Mouse (Mus musculus): Measurements from ENCODE around the gene Prr14l.
"Not testable (repeated sequence)": the region's sequence is repeated elsewhere in the genome, so short reads cannot be mapped to it uniquely, and the experiment has no call there.

Gene Prr14l

GRCm38 (mm10) chr5:32853731-32854507 is at the start of gene Prr14l:
Gene Prr14l (minus strand): TSS chr5:32854256.
- peak; percentile 89 for DNase-seq (ENCODE audit: low read depth, low spot score)

GRCm38 (mm10) chr5:32886739-32887138 is 32.7 kb upstream of the Prr14l start:
- no peak for DNase-seq (ENCODE audit: low read depth, low spot score)

- no peak for DNase-seq (ENCODE audit: low read depth, low spot score)
Observed at GRCm38 (mm10) chr5:32872346-32872745, 18.3 kb upstream of the Prr14l start.

GRCm38 (mm10) chr5:32869389-32870024 is 15.5 kb upstream of the Prr14l start:
- no peak for DNase-seq (ENCODE audit: low read depth, low spot score)

GRCm38 (mm10) chr5:32863253-32864228 is 9.5 kb upstream of the Prr14l start, which contains the start of gene Depdc5:
Gene Depdc5 (plus strand): TSS chr5:32863701.
- peak; percentile 78 for DNase-seq (ENCODE audit: low read depth, low spot score)

GRCm38 (mm10) chr5:32862469-32863132 is 8.5 kb upstream of the Prr14l start:
- no peak for DNase-seq (ENCODE audit: low read depth, low spot score)

- no peak for DNase-seq (ENCODE audit: low read depth, low spot score)
Observed at GRCm38 (mm10) chr5:32861082-32861481, 7.0 kb upstream of the Prr14l start.

- peak; percentile 42 for DNase-seq (ENCODE audit: low read depth, low spot score)
Observed at GRCm38 (mm10) chr5:32857781-32858220, 3.7 kb upstream of the Prr14l start.

- DNase-seq (ENCODE audit: low read depth, low spot score), result not testable (repeated sequence)
Observed at GRCm38 (mm10) chr5:32855274-32855673, 1.2 kb upstream of the Prr14l start.

GRCm38 (mm10) chr5:32854818-32855217 is 762 bp upstream of the Prr14l start:
- no peak for DNase-seq (ENCODE audit: low read depth, low spot score)

- no peak for DNase-seq (ENCODE audit: low read depth, low spot score)
Observed at GRCm38 (mm10) chr5:32852026-32852425, 2.0 kb downstream of the Prr14l start.

- not testable (repeated sequence) for DNase-seq (ENCODE audit: low read depth, low spot score)
Observed at GRCm38 (mm10) chr5:32849580-32849979, 4.5 kb downstream of the Prr14l start.

- no peak for DNase-seq (ENCODE audit: low read depth, low spot score)
Observed at GRCm38 (mm10) chr5:32849178-32849577, 4.9 kb downstream of the Prr14l start.

GRCm38 (mm10) chr5:32840029-32840428 is 14.0 kb downstream of the Prr14l start:
- DNase-seq (ENCODE audit: low read depth, low spot score), result no peak

- no peak for DNase-seq (ENCODE audit: low read depth, low spot score)
Observed at GRCm38 (mm10) chr5:32836976-32837375, 17.1 kb downstream of the Prr14l start.

- no peak for DNase-seq (ENCODE audit: low read depth, low spot score)
Observed at GRCm38 (mm10) chr5:32834497-32834896, 19.6 kb downstream of the Prr14l start.

- no peak for DNase-seq (ENCODE audit: low read depth, low spot score)
Observed at GRCm38 (mm10) chr5:32830054-32830453, 24.0 kb downstream of the Prr14l start.

GRCm38 (mm10) chr5:32828766-32829165 is 25.3 kb downstream of the Prr14l start:
- not testable (repeated sequence) for DNase-seq (ENCODE audit: low read depth, low spot score)

- DNase-seq (ENCODE audit: low read depth, low spot score), result no peak
Observed at GRCm38 (mm10) chr5:32827009-32827408, 27.0 kb downstream of the Prr14l start, which contains the start of gene Gm20671. Gene Gm20671 (minus strand): TSS chr5:32827109.

- no peak for DNase-seq (ENCODE audit: low read depth, low spot score)
Observed at GRCm38 (mm10) chr5:32820471-32820870, 33.6 kb downstream of the Prr14l start.

GRCm38 (mm10) chr5:32815396-32815795 is 38.7 kb downstream of the Prr14l start:
- DNase-seq (ENCODE audit: low read depth, low spot score), result no peak
